Mouse (Mus musculus): ENCODE measurements around the gene Cfap77. TPM values are rescaled to one million over a fixed set of nuclear protein-coding genes. Genes with fewer than 3 reads are reported as not detected.

Cfap77 gene
- polyA plus RNA-seq, 1 experiment from 2014 or later: 0.14 TPM

DNA sequence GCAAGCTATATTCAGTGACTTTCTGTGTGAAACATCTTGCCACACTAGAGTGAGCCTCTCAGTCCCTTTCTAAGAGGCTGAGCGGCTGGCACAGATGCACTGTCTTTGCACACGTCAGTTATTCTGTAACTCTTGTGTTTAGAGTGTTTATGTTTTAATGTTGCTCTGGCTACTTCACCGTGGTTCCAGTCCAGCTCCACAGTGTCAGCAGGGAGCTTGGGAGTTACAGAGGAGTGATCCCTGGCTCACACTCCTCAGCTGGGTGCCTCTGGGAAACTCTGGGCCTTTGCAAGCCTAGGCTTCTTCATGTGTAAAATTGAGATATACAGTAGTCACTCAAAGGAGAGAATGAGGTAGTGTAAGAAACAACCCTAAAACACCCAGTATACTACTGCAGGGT, 172.8 kb downstream of the Cfap77 start:
- Histone ChIP-seq H3K27ac (no peak overlapping the region), H3K4me1 (replicated peaks; ENCODE audit: insufficient read depth, low read length) (no peaks in the 10 kb centered on the region), H3K4me3 (replicated peaks; ENCODE audit: low read depth, low read length) (no peak overlapping the region), H3K36me3 (ENCODE audit: insufficient read depth, low read length) (peaks cover 33% of the 10 kb centered on the region), H3K4me2 (ENCODE audit: low read length) (no peak overlapping the region), H3K9ac (ENCODE audit: low read depth, low read length) (no peak overlapping the region), H3K9me3 (replicated peaks; ENCODE audit: low read length) (no peaks in the 10 kb centered on the region), H3K27me3 (ENCODE audit: insufficient read depth, low read length) (no peaks in the 10 kb centered on the region)
- no peak for TF ChIP-seq CTCF (IDR thresholded peaks at IDR 0.05; ENCODE audit: low read depth)
- WGBS: 84% methylated on average over 3 of the region's 3 CpGs
- ATAC-seq (replicated peaks; ENCODE audit: low FRiP score, low read depth): no peak
- DNase-seq (ENCODE audit: low spot score): no peak

DNA sequence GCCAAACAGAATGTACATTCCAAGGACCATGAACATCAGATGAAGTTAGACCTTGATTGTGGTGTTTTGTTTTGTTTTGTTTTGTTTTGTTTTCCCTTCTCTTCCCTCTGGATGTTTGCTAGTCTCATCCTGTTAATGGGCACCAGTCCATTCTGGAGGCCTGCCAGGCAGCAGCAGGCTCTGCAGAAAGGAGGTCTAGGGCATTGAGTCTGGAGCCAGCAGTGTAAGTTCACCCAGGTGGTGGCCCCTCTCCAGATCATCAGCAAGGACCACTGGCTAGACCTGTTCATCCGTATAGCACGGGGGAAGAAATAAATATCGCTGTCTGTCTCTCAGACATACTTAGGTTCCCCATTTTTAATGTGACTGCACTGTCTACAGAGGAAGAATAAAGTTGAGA, 173.6 kb downstream of the Cfap77 start:
- Histone ChIP-seq H3K4me3 (replicated peaks; ENCODE audit: low read depth, low read length) (no peak overlapping the region), H3K4me1 (replicated peaks; ENCODE audit: insufficient read depth, low read length) (no peaks in the 10 kb centered on the region), H3K36me3 (ENCODE audit: insufficient read depth, low read length) (peaks cover 37% of the 10 kb centered on the region), H3K27me3 (ENCODE audit: insufficient read depth, low read length) (no peaks in the 10 kb centered on the region), H3K9ac (ENCODE audit: low read depth, low read length) (no peak overlapping the region), H3K9me3 (replicated peaks; ENCODE audit: low read length) (no peaks in the 10 kb centered on the region), H3K27ac (no peak overlapping the region), H3K4me2 (ENCODE audit: low read length) (no peak overlapping the region)
- 87% methylated on average over 3 of the region's 3 CpGs for WGBS
- TF ChIP-seq CTCF (IDR thresholded peaks at IDR 0.05; ENCODE audit: low read depth): no peak
- ATAC-seq (replicated peaks; ENCODE audit: low FRiP score, low read depth) (no peak), DNase-seq (ENCODE audit: low spot score) (no peak)

Other genes with a start within 250 kb of the Cfap77 start
- gene Gtf3c4, start 214.7 kb downstream of the Cfap77 start, polyA plus RNA-seq (2015; fragmentation: Nextera tagmentation; extraction: Ambion mirVana): 9.3 and 9.9 TPM in 2 replicates
- gene Ddx31, start 214.7 kb downstream of the Cfap77 start, polyA plus RNA-seq (2015; fragmentation: Nextera tagmentation; extraction: Ambion mirVana): 8.7 and 9.7 TPM in 2 replicates
- not detected in 2 replicates for gene Barhl1, start 138.4 kb downstream of the Cfap77 start, polyA plus RNA-seq (2015; fragmentation: Nextera tagmentation; extraction: Ambion mirVana)
- gene Ttf1, start 5.2 kb upstream of the Cfap77 start, polyA plus RNA-seq (2015; fragmentation: Nextera tagmentation; extraction: Ambion mirVana): 6.6 and 7.0 TPM in 2 replicates
- 6.8 and 7.7 TPM in 2 replicates for gene Setx, start 69.1 kb upstream of the Cfap77 start, polyA plus RNA-seq (2015; fragmentation: Nextera tagmentation; extraction: Ambion mirVana)
- gene Ntng2, start 197.9 kb upstream of the Cfap77 start, polyA plus RNA-seq (2015; fragmentation: Nextera tagmentation; extraction: Ambion mirVana): 2.4 TPM in 2 replicates

Data from kidney, postnatal 0 days (tissue).